Mouse (Mus musculus): Measurements from ENCODE around the gene Scube3. TPM values are rescaled to one million over a fixed set of nuclear protein-coding genes. Genes with fewer than 3 reads are reported as not detected.

Scube3 gene
- total RNA-seq, 2 experiments from 2014 or later: 0.59 to 0.62 TPM

DNA sequence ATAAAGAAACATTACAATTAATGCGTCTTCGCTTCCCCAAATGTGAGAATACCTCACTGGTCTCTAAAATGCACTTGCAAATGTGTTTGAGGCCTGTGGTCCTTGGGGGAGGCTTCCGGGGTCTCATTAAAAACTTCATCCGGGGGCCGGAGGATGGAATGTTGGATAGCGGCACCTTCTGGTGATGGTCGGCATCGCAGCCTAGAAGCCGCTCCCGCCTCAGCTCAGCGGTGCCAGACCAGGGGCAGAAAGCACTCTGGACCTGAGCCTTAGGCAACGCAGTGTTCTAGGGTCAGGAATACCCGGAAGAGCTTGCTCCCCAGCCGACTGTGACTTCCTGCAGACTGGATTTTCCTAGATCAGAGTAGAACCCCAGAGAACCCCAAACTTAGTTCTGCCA is 8.7 kb upstream of the Scube3 start:
- DNase-seq: peak; percentile 27 to 73

DNA sequence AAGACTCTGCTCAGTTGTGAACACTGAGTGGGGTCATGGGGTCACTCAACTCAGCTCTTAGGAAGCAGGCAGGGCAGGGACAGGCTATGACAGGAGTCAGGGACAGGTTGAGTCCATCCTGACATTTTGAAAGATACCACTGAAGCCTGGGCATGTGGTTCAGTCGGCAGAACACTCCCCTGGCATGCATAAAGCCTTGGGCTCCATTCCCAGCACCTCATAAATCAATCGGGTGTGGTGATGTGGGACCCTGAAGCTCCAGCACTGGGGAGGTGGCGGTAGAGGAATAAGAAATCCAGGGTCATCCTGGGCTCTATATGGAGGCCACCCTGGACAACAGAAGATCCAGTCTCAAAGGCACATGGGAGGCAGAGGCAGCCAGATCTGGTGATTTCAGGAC is 6.4 kb upstream of the Scube3 start:
- DNase-seq: no peak

GRCm38 (mm10) chr17:28136266-28136665 is 5.7 kb upstream of the Scube3 start:
- no peak for DNase-seq

DNA sequence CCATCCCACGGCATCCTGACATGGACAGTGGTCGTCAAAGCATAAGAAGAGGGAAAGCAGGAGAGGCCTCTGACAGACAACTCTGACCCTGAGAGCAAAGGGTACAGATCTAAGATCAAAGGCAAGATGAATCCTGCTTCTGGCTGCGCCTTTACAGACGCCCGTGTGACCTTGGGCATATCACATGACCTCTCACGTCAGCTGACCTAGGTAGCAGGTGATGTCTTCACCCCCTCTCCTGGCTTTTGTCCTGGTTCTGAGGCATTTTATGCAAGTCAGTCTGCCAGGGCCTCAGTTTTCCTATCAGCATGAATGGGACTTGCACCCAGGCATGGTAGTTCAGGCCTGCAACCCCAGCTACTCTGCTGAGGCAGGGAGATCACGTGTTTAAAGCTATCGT is 3.9 kb upstream of the Scube3 start:
- no peak for DNase-seq

DNA sequence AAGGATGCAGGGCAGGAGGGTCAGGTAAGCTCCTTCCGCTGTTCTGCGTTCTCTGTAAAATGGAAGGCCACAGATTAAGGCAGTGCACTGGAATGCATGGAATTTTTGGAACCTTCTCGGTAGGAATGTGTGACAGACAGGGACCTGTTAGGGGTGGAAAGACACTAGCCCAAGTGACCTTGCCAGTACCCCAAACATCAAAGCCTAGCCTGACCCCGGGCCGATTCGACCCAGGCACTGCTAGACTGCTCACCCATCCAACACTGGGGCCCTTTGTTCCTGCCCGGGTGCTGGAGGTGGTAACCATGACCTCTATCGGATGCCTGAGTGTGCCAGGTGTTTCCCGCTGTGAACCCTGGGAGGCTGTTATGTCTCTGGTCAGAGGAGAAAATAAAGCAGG is 3.3 kb upstream of the Scube3 start:
- no peak for DNase-seq

GRCm38 (mm10) chr17:28140431-28141204 is 1.3 kb upstream of the Scube3 start:
- no peak for DNase-seq

DNA sequence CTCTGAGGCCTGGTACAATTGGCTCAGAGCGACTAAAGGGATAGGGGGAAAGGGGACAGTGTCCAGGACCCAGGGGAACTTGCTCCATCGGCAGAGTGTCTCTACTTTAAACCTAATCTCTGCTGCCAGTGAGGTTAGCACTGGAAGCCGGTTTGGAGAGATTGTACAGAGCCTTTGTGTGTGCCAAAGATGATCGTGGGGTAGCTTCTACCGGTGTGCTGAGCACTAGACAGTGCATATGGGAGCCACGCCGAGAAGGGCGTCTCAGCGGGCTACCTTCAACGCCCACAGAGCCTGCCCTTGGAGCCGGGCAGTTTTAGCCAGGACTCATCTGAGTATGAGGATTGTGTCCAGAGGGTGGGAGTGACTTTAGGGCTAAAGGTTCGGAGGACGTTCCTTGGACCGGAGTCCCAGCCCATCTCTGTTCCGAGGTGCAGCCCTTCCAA is 713 bp upstream of the Scube3 start:
- no peak for DNase-seq

DNA sequence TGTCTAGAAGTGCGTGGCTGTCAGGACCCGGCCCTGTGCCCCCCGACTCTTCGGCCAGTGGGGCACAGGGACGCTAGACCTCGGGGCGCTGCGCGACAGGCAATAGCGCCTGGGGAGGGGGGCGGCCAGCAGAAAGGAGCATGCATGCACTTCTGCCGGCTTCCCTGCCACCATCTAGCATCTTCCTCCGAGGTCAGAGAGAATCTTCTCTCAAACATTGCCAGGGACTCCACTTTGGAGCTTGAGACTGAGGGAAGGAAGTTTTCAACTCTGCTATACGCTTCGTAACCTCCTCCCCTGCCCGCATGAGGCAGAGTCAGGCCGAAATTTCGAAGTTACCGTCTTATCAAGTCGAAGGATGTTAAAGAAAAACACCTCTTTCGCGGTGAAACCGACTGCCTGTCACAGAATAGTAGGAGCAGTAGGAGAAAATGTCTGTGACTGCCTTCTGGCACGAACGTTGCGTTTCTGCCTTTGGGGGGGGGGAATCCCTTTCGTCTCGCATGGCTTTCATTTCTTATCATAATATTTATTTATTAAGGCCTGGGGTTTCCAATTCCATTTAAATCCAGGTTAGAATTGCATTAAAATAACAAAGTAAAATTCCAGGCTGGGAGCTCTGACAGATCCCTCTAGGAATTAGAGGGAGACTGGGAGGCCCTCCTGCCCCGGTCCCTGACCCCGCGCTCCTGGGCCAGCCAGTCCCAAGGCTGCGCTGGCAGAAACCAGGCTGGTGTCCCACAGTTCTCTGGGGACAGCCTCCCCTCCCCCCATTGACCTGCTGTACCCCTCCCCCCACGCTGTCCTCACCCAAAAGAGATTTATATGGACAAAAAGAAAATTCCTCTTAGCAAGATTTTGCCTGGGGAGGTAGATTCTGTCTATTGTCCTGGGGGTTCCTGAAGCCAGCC is 1.0 kb downstream of the Scube3 start:
- no peak for DNase-seq

- no peak for DNase-seq
These were observed 1.8 kb downstream of the Scube3 start for GRCm38 (mm10) chr17:28143751-28144150.

- no peak for DNase-seq
These were observed 2.3 kb downstream of the Scube3 start for GRCm38 (mm10) chr17:28144241-28144640.

DNA sequence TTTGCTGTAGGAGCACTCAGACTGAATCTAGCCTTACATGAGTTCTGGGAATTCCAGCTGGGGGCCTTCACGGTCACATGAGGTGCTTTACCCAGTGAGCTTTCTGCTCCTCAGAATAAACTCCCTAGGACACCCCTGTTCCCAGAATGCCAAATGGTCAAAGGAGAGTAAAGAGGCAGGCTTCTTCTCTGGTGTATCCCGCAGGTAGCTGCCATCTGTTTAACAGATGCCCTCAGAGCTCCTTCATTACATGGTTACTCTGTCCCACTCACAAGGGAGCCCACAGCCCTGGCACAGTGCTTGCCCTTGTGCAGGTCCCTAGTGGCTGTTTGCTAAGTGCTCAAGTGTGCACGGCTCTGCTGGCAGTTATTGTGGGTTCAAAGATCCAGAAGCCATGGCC is 6.3 kb downstream of the Scube3 start:
- DNase-seq: no peak

GRCm38 (mm10) chr17:28149734-28150133 is 7.8 kb downstream of the Scube3 start:
- no peak for DNase-seq

DNA sequence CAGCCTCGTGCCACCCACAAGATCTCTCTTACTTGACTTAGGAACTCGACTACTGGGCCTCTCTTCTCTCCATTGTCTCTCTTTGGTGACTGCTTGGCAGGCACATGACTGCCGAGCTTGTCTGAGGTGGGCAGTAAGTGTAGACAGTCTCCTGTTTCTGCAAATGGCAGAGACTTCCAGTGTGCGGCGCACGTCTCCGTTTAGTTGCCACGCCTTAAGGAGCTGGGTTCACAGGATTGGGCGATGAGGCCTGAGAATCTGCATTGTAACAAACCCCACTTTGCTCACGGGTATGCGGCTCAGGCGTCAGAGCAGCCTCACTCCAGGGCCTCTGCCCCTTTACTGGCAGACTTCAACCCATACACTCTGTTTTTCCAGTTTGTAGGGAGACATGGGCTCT is 8.5 kb downstream of the Scube3 start:
- no peak for DNase-seq

- no peak for DNase-seq
These were observed 11.2 kb downstream of the Scube3 start for GRCm38 (mm10) chr17:28153095-28153494.

DNA sequence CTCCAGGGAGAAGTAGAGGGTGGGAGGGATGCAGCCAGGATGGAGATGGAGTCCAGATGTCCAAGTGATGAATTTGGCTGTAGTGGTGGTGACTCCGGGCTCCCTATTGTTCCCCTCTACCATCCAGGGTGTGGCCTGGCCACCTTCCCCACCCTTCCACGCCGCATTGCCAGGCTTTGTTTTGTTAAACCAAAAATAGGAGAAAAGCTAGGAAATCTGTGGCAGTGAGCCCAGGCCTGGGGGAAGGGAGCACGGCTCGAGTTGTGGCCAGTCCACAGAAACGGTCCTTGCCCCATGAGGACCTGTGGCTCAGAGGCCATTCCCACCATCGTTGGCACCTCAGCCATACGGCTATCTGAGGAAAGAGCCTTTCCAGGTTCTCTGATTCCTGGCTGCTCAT is 13.0 kb downstream of the Scube3 start:
- DNase-seq: no peak

GRCm38 (mm10) chr17:28160361-28160760 is 18.4 kb downstream of the Scube3 start:
- no peak for DNase-seq

GRCm38 (mm10) chr17:28161310-28161881 is 19.5 kb downstream of the Scube3 start:
- DNase-seq: peak in 1 of 2 experiments; percentile 28

GRCm38 (mm10) chr17:28163666-28164065 is 21.7 kb downstream of the Scube3 start:
- peak; percentile 72 to 86 for DNase-seq

GRCm38 (mm10) chr17:28170460-28171305 is 28.7 kb downstream of the Scube3 start:
- DNase-seq: no peak

- no peak for DNase-seq
These were observed 30.7 kb downstream of the Scube3 start for GRCm38 (mm10) chr17:28172690-28173089.

DNA sequence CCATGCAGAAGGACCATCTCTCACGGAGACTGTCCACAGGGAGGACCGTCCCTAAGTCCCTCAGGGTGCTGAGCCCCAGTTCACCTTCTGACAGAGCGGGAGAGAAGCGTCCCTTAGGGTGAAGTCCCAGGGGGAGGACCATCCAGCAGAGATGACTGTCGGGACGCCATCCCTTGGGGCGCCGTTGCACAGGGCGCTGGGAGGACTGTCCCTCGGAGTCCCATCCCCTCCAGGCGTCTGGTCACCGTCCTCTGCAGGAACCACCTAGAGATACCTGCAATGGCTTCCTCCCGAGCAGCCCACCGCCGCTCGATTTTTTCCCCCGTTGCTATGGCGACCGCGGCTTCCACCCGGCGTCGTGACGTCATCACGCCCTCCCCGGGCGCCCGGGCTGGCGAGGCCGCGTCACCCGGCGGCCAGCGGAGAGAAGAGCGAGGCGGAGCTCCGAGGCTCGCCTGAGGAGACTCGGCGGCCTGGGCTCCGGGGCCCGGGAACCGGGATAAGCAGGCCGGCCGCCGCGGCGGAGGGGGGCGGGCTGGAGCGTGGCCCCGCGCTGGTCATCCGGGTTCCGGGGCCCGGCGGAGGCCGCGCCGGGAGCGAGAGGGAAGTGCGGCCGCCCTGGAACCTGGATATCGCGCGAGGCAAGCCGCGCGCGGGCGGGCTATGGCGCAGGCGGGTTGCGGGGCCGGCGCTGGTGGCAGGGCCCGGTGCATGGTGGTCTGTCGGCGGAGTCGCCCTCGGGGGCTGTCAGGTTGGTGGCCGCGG is 35.0 kb downstream of the Scube3 start, which contains the start of gene Zfp523:
Zfp523 (plus strand) TSS at position 355 of the 765 bp plus-strand sequence.
- DNase-seq: peak; percentile 91 to 92
